Mouse (Mus musculus): ENCODE results near the gene Gmds. TPM values are rescaled to one million over a fixed set of nuclear protein-coding genes. Genes with fewer than 3 reads are reported as not detected.

Gene Gmds
- polyA plus RNA-seq, 1 experiment from 2014 or later, result 133 TPM

DNA sequence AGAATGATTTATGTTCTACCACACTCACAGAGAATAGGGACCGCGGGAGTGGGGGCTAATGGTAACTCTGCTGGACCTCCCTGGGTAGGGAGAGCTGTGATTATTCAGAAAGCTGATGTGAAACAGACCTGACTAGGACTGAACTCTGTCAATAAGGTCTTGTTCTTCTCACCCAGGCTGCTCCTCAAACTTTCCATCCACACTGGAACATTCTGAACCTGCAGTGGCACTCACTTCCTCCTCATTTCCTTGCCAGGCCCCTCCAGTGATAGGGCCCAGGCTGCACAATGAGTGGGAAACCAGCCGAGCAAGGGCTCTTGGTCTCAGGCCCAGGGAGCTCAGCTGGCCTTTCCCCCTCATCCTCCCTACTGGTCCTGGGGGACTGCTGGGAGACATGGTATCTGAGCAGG lies 102.3 kb downstream of the Gmds start:
- ATAC-seq (replicated peaks; ENCODE audit: low FRiP score, low TSS enrichment, low read depth), result no peak

DNA sequence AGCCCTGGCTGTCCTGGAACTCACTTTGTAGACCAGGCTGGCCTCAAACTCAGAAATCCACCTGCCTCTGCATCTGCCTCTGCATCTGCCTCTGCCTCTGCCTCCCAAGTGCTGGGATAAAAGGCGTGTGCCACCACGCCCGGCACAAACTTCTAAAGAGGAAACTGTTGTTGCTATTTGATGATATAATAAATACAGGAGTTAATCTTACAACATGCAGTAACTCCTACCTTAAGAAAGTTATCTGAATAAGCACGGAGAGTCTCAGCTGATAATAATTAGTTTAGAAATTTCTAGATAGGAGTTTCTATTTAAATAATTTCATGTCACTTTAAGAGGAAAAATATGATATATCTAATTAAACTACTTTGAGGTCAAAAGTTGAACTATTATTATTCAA lies 103.5 kb downstream of the Gmds start:
- WGBS, result 91% methylated on average over 4 of the region's 4 CpGs
- no peak overlapping the region for H3K27ac ChIP-seq (ENCODE audit: low read depth)
- H3K9ac ChIP-seq (ENCODE audit: low read length), result no peak overlapping the region
- ATAC-seq (replicated peaks; ENCODE audit: low FRiP score, low TSS enrichment, low read depth), result no peak
- no peak overlapping the region for H3K4me3 ChIP-seq (ENCODE audit: low read depth, low read length)
- no peak overlapping the region for H3K4me2 ChIP-seq (ENCODE audit: low read length)
- H3K36me3 ChIP-seq (ENCODE audit: control insufficient read depth, insufficient read depth, low read length), result no peaks in the 10 kb centered on the region
- no peaks in the 10 kb centered on the region for H3K27me3 ChIP-seq (replicated peaks; ENCODE audit: control insufficient read depth, insufficient read depth, low read length)
- H3K9me3 ChIP-seq (ENCODE audit: control insufficient read depth, low read length), result no peaks in the 10 kb centered on the region
- DNase-seq (ENCODE audit: low spot score), result no peak
- no peaks in the 10 kb centered on the region for H3K4me1 ChIP-seq (replicated peaks; ENCODE audit: control insufficient read depth, insufficient read depth, low read length)

More for the DNA sequence above, 102.3 kb downstream of the Gmds start:
- H3K27ac ChIP-seq (ENCODE audit: low read depth), result no peak overlapping the region
- no peak overlapping the region for H3K4me2 ChIP-seq (ENCODE audit: low read length)
- no peaks in the 10 kb centered on the region for H3K9me3 ChIP-seq (ENCODE audit: control insufficient read depth, low read length)
- H3K36me3 ChIP-seq (ENCODE audit: control insufficient read depth, insufficient read depth, low read length), result no peaks in the 10 kb centered on the region
- no peak overlapping the region for H3K4me3 ChIP-seq (ENCODE audit: low read depth, low read length)
- WGBS, result 34% methylated on average over 3 of the region's 3 CpGs
- no peak for DNase-seq (ENCODE audit: low spot score)
- H3K4me1 ChIP-seq (replicated peaks; ENCODE audit: control insufficient read depth, insufficient read depth, low read length), result no peaks in the 10 kb centered on the region
- no peak overlapping the region for H3K9ac ChIP-seq (ENCODE audit: low read length)
- H3K27me3 ChIP-seq (replicated peaks; ENCODE audit: control insufficient read depth, insufficient read depth, low read length), result no peaks in the 10 kb centered on the region

DNA sequence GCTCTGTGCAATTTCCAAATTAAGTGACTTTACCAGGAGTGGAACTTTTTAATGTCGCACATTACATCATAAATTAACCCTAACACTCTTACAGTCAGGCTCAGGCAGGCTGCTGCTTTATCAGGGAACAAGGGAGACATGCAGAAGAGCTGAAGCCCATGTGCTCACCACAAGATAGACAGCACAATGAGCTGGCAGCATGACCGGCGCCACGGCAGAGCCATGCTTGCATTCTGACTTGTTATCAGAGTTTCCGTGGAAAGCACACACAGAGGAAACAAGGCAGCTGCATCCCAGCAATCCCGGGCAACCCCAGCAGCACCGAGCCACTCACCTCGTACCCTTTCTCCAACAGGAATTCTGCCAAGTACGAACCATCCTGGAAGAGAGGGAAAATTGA lies 104.5 kb downstream of the Gmds start:
- Histone ChIP-seq H3K9me3 (ENCODE audit: control insufficient read depth, low read length) (no peaks in the 10 kb centered on the region), H3K4me2 (ENCODE audit: low read length) (no peak overlapping the region), H3K4me3 (ENCODE audit: low read depth, low read length) (no peak overlapping the region), H3K27me3 (replicated peaks; ENCODE audit: control insufficient read depth, insufficient read depth, low read length) (no peaks in the 10 kb centered on the region), H3K9ac (ENCODE audit: low read length) (no peak overlapping the region), H3K4me1 (replicated peaks; ENCODE audit: control insufficient read depth, insufficient read depth, low read length) (no peaks in the 10 kb centered on the region), H3K36me3 (ENCODE audit: control insufficient read depth, insufficient read depth, low read length) (no peaks in the 10 kb centered on the region), H3K27ac (ENCODE audit: low read depth) (no peak overlapping the region)
- no peak for ATAC-seq (replicated peaks; ENCODE audit: low FRiP score, low TSS enrichment, low read depth)
- no peak for DNase-seq (ENCODE audit: low spot score)
- 66% methylated on average over 9 of the region's 9 CpGs for WGBS

DNA sequence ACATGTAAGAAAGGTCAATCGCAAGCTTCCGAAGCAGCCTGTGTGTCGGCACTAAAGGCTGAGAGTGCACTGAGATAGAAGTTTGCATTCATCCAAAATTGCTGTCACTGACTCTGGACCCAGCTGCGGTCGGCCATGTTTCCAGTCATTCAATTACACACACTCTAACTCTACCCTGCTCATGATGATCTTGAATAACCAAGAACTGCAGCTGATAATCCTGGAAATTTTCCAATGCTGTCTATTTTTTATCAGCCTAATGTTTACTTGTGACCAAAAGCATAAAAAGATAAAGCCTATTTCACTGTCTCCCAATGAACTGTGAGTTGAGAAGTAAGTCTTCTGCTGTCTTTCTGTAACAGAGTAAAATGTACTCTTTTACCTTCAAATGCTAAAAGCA lies 106.1 kb downstream of the Gmds start:
- ATAC-seq (replicated peaks; ENCODE audit: low FRiP score, low TSS enrichment, low read depth) (no peak), DNase-seq (ENCODE audit: low spot score) (no peak)
- no peaks in the 10 kb centered on the region for H3K27me3 ChIP-seq (replicated peaks; ENCODE audit: control insufficient read depth, insufficient read depth, low read length)
- no peaks in the 10 kb centered on the region for H3K36me3 ChIP-seq (ENCODE audit: control insufficient read depth, insufficient read depth, low read length)
- no peak overlapping the region for H3K27ac ChIP-seq (ENCODE audit: low read depth)
- no peak overlapping the region for H3K4me2 ChIP-seq (ENCODE audit: low read length)
- no peaks in the 10 kb centered on the region for H3K4me1 ChIP-seq (replicated peaks; ENCODE audit: control insufficient read depth, insufficient read depth, low read length)
- no peak overlapping the region for H3K4me3 ChIP-seq (ENCODE audit: low read depth, low read length)
- H3K9ac ChIP-seq (ENCODE audit: low read length), result no peak overlapping the region
- H3K9me3 ChIP-seq (ENCODE audit: control insufficient read depth, low read length), result no peaks in the 10 kb centered on the region
- WGBS, result 86% methylated on average over 5 of the region's 5 CpGs

DNA sequence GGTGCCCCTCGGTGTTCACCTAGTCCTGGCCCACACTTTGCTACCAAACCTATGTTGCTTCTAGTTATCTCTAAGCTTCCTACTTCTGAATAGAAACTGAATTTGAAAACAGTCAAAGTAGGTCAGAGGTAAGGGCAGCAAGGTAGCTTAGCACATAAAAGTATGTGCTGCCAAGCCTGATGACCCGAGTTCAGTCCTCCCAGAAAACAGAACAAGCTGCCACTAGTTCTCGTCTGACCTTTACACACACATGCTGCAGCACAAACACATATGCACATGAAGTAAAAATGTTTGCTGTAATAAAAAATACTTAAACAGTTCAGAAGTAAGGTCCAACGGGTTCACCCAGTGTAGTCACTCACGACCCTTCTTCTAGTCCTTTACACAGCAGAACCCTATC lies 106.6 kb downstream of the Gmds start:
- Histone ChIP-seq H3K4me1 (replicated peaks; ENCODE audit: control insufficient read depth, insufficient read depth, low read length) (no peaks in the 10 kb centered on the region), H3K9me3 (ENCODE audit: control insufficient read depth, low read length) (no peaks in the 10 kb centered on the region), H3K27me3 (replicated peaks; ENCODE audit: control insufficient read depth, insufficient read depth, low read length) (no peaks in the 10 kb centered on the region), H3K9ac (ENCODE audit: low read length) (no peak overlapping the region), H3K27ac (ENCODE audit: low read depth) (no peak overlapping the region), H3K36me3 (ENCODE audit: control insufficient read depth, insufficient read depth, low read length) (no peaks in the 10 kb centered on the region), H3K4me3 (ENCODE audit: low read depth, low read length) (no peak overlapping the region), H3K4me2 (ENCODE audit: low read length) (no peak overlapping the region)
- 84% methylated on average over 5 of the region's 5 CpGs for WGBS
- DNase-seq (ENCODE audit: low spot score), result no peak
- no peak for ATAC-seq (replicated peaks; ENCODE audit: low FRiP score, low TSS enrichment, low read depth)

DNA sequence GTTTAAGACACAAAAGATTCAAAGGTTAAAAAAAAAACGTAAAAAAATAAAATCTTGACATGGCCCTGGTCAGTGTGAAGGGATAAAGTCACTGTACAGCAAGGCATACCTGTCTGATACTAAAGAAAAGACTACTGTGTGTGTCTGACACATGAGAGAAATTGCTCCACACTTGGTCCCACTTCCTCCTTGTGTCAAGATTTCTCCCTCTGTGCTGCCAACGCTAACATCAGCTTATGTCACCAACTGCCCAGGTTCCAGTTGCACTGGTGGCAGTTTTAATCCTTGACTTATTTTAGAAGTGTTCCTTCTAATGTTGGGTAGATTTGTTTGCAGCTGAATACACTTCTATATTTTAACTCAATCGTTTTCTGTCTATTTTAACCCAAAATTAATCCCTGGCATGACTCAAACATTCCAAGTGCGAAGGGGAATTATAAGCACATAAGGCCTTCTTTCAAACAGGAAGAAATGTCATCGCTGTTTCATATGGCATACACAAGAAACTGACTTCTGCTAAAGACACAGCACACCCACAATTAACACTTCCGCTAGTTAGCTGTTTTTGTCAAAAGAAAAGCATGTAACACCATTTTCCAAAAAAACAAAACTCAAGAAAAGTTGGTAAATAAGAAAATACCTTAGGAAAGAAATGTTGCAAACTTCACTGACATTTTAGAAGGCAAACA lies 110.5 kb downstream of the Gmds start:
- DNase-seq (ENCODE audit: low spot score) (no peak), ATAC-seq (replicated peaks; ENCODE audit: low FRiP score, low TSS enrichment, low read depth) (no peak)
- WGBS, result 78% methylated on average over 6 of the region's 6 CpGs
- no peak overlapping the region for H3K4me3 ChIP-seq (ENCODE audit: low read depth, low read length)
- H3K36me3 ChIP-seq (ENCODE audit: control insufficient read depth, insufficient read depth, low read length), result no peaks in the 10 kb centered on the region
- H3K27ac ChIP-seq (ENCODE audit: low read depth), result no peak overlapping the region
- H3K9ac ChIP-seq (ENCODE audit: low read length), result no peak overlapping the region
- H3K27me3 ChIP-seq (replicated peaks; ENCODE audit: control insufficient read depth, insufficient read depth, low read length), result no peaks in the 10 kb centered on the region
- H3K9me3 ChIP-seq (ENCODE audit: control insufficient read depth, low read length), result no peaks in the 10 kb centered on the region
- no peak overlapping the region for H3K4me2 ChIP-seq (ENCODE audit: low read length)
- no peaks in the 10 kb centered on the region for H3K4me1 ChIP-seq (replicated peaks; ENCODE audit: control insufficient read depth, insufficient read depth, low read length)

DNA sequence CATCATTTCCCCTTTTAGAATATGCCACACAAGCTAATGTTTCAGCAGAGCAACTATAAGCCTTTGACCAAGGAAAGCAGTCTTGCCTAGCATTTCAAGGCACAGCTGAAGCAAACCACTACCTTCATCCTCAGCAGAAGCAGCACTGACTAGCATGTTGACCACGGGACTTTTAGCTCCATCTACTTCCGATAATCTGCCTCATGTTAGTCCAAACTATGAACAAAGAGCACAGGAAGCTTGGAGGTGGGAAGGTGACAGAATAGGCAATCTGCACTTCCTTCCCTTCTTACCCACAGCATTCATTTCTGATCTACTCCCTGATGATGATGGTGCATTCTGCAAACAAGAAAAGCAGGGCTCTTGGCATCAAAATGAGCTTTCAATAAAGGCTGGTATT lies 120.9 kb downstream of the Gmds start:
- no peaks in the 10 kb centered on the region for H3K4me1 ChIP-seq (replicated peaks; ENCODE audit: control insufficient read depth, insufficient read depth, low read length)
- 83% methylated on average over 2 of the region's 2 CpGs for whole genome bisulfite sequencing

DNA sequence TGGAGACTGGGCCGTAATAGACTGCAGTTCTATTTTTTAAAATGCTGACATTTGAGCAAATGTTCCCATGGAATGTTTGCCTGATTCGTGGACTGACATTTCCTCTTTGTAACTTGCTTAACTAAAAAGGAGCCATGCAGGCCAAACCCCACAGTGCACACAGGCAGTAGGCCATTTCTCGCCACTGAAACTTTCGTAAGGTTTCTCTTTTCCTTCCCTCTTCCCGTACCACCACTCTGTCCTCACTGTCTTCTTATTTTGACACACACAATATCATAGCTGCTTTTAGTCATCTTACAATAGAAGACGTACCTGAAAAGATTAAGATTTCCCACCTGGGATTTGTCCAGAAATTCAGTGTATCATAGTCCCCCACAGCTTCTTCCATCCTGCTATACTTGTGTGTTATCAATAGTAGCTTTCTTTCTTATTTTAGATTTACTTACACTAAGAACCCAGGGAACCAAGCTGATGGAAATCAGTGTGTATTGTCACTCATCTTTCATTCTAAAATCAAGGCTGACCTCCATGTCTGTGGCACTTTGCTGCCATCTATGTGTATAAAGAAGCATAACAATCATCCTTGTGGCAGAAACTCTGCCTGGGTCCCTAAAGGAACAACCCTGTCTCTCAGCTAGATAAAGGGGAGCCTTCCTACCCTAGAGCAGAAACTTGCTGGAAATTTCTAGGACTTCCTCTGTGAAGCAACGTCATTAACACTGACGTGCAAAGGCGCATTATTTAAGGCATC lies 124.7 kb downstream of the Gmds start:
- Histone ChIP-seq H3K9me3 (ENCODE audit: control insufficient read depth, low read length) (no peaks in the 10 kb centered on the region), H3K4me2 (ENCODE audit: low read length) (no peak overlapping the region), H3K9ac (ENCODE audit: low read length) (no peak overlapping the region), H3K27me3 (replicated peaks; ENCODE audit: control insufficient read depth, insufficient read depth, low read length) (0 out of 2 replicates have a peak, but pooled peaks cover 5% of the 10 kb centered on the region), H3K36me3 (ENCODE audit: control insufficient read depth, insufficient read depth, low read length) (no peaks in the 10 kb centered on the region), H3K27ac (ENCODE audit: low read depth) (no peak overlapping the region), H3K4me1 (replicated peaks; ENCODE audit: control insufficient read depth, insufficient read depth, low read length) (no peaks in the 10 kb centered on the region), H3K4me3 (ENCODE audit: low read depth, low read length) (no peak overlapping the region)
- ATAC-seq (replicated peaks; ENCODE audit: low FRiP score, low TSS enrichment, low read depth) (no peak), DNase-seq (ENCODE audit: low spot score) (no peak)
- WGBS, result 53% methylated on average over 9 of the region's 9 CpGs

More for the DNA sequence above, 120.9 kb downstream of the Gmds start:
- ATAC-seq (replicated peaks; ENCODE audit: low FRiP score, low TSS enrichment, low read depth), result no peak
- no peak overlapping the region for H3K27ac ChIP-seq (ENCODE audit: low read depth)
- DNase-seq (ENCODE audit: low spot score), result no peak
- no peaks in the 10 kb centered on the region for H3K9me3 ChIP-seq (ENCODE audit: control insufficient read depth, low read length)
- no peak overlapping the region for H3K4me2 ChIP-seq (ENCODE audit: low read length)
- H3K36me3 ChIP-seq (ENCODE audit: control insufficient read depth, insufficient read depth, low read length), result no peaks in the 10 kb centered on the region
- no peak overlapping the region for H3K9ac ChIP-seq (ENCODE audit: low read length)
- H3K4me3 ChIP-seq (ENCODE audit: low read depth, low read length), result no peak overlapping the region
- H3K27me3 ChIP-seq (replicated peaks; ENCODE audit: control insufficient read depth, insufficient read depth, low read length), result 0 out of 2 replicates have a peak, but pooled peaks cover 5% of the 10 kb centered on the region

DNA sequence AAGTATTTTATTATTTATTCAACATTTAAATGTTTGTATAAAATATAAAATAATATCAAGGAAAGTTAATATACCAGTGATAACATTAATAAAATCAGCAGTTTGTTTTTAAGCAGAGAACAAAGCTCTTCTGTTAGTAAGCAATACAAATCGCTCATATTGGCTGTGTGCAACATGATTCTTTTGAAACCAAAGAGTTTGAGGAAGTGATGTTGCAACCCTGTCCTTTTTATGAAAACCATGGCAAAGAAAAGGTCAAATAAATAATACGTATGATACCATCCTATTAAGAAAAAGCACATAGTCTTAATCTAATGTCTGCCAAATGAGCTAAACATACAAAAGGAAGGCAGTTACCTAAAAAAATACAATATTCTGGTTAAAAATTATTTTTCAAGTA lies 126.4 kb downstream of the Gmds start:
- Histone ChIP-seq H3K9me3 (ENCODE audit: control insufficient read depth, low read length) (no peaks in the 10 kb centered on the region), H3K4me3 (ENCODE audit: low read depth, low read length) (no peak overlapping the region), H3K27me3 (replicated peaks; ENCODE audit: control insufficient read depth, insufficient read depth, low read length) (0 out of 2 replicates have a peak, but pooled peaks cover 5% of the 10 kb centered on the region), H3K36me3 (ENCODE audit: control insufficient read depth, insufficient read depth, low read length) (no peaks in the 10 kb centered on the region), H3K4me2 (ENCODE audit: low read length) (no peak overlapping the region), H3K4me1 (replicated peaks; ENCODE audit: control insufficient read depth, insufficient read depth, low read length) (no peaks in the 10 kb centered on the region), H3K27ac (ENCODE audit: low read depth) (no peak overlapping the region), H3K9ac (ENCODE audit: low read length) (no peak overlapping the region)
- no peak for ATAC-seq (replicated peaks; ENCODE audit: low FRiP score, low TSS enrichment, low read depth)
- DNase-seq (ENCODE audit: low spot score), result no peak
- WGBS, result 82% methylated on average over 2 of the region's 2 CpGs
